In genomic region chr9:27144271-27144840, GRCm38 (mm10) we compare ENCODE assay signal across 17 mouse cellular contexts. TPM values are rescaled to one million over a fixed set of nuclear protein-coding genes. Genes with fewer than 3 reads are reported as not detected.
"Had no signal": no experiment of that assay in that cellular context is flagged by ENCODE, and none has a peak within 500 bp of the region (broad histone marks: within the 10 kb centered on the region; RNA-seq: fewer than 3 reads in every experiment).

No protein-coding gene starts in this region.

- ATAC-seq: liver, postnatal 0 days; lung, postnatal 0 days had no signal

- H3K27ac ChIP-seq: kidney, postnatal 0 days; limb, embryonic 12.5 days; limb, embryonic 15.5 days; liver, embryonic 14.5 days; macrophage; stomach, embryonic 15.5 days had no signal

- DNase-seq: kidney, adult 2 months; kidney, postnatal 25 days; left cerebral cortex, postnatal 4 days; liver, postnatal 0 days; lung, embryonic 14.5 days; midbrain, embryonic 14.5 days; right cerebral cortex, postnatal 14 days; spleen, adult 18-20 months; thymus, postnatal 25 days had no signal

- H3K4me3 ChIP-seq: limb, embryonic 12.5 days; limb, embryonic 15.5 days; stomach, embryonic 15.5 days had no signal

RNA-seq across cellular contexts. Expression of gene Jam3, which starts 10.9 kb away (rescaled TPM):
- total RNA-seq: megakaryocyte, adult 5-6 weeks had no signal
- polyA plus RNA-seq: macrophage had no signal
